Mouse (Mus musculus): ENCODE measurements around the gene Mrpl22. TPM values are rescaled to one million over a fixed set of nuclear protein-coding genes. Genes with fewer than 3 reads are reported as not detected.
A peak's percentile ranks its signal among the peaks of the same experiment; 100 is the strongest.
"Not testable (repeated sequence)": the region's sequence is repeated elsewhere in the genome, so short reads cannot be mapped to it uniquely, and the experiment has no call there.

Gene Mrpl22
- 10 to 100 TPM; 32.7 to 38.3 TPM for total RNA-seq (2021)

DNA sequence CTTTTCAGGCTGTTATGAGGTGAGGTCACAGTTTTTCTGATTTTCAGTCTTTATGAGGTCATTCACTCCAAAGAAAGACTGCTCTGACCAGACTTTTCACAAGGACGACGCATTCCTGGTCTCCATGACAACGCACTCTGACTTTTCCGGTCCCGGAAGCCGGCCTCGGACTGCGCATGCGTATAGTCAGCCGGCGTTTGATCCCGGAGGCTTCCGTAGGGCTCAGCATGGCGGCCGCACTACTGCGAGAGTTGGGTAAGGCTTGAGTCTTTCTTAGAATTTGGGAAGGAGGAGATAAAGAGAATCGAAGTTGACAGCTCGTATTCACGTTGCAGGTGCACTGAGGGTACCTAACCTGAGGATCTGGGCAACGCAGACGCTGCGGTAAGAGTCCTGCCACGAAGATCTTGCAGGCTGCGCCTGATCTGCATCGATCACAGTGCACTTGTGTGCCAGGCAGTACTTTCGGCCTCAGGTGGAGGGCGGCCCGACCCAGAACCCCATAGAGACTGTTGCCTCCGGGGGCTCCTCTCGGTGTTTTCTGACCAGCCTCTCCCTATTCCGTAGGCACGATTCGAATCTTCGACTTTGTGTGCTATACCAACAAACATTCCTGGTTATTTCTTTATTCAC lies at the start of gene Mrpl22:
TSS of gene Mrpl22 (plus strand) at position 203 of the 633 bp plus-strand sequence.
- peak; percentile 92 to 94 for DNase-seq

DNA sequence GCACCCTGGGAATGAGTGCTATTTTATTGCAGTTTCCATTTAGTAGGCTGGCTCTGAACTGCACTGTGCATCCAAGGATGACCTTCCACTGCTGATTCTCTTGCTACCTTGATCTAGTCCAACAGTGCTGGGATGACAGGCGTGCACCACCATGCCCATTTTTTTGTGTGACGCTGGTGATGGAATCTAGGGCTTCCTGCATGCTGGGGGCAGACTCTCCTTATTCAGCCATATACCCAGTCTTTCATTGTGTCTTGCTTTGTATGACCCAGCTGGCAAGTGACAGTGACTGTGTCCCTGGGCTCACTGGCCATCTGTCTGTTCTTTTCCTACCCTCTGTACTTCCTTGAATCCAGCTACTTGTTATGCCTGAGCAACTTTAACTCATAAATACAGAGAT lies 47.8 kb upstream of the Mrpl22 start:
- no peak for DNase-seq

DNA sequence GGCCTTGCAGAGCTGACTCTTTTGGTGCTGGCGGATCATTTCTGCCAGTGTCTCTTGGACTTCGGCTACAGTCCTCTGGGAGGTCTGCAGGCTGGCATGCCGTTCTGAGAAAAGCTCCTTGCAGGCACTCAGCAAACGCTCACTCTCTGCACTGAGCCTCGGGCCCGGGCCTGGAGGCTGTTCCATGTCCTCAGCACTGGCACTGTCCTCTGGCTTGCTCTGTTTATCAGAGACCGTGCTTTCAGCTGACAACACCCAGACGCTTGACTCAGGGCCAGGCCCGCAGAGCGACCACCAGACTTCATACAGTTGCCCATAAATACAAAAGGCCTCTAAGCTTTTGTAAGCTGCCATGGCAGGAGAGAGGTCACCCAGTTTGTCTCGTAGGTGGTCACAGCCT lies 46.4 kb upstream of the Mrpl22 start:
- no peak for DNase-seq

DNA sequence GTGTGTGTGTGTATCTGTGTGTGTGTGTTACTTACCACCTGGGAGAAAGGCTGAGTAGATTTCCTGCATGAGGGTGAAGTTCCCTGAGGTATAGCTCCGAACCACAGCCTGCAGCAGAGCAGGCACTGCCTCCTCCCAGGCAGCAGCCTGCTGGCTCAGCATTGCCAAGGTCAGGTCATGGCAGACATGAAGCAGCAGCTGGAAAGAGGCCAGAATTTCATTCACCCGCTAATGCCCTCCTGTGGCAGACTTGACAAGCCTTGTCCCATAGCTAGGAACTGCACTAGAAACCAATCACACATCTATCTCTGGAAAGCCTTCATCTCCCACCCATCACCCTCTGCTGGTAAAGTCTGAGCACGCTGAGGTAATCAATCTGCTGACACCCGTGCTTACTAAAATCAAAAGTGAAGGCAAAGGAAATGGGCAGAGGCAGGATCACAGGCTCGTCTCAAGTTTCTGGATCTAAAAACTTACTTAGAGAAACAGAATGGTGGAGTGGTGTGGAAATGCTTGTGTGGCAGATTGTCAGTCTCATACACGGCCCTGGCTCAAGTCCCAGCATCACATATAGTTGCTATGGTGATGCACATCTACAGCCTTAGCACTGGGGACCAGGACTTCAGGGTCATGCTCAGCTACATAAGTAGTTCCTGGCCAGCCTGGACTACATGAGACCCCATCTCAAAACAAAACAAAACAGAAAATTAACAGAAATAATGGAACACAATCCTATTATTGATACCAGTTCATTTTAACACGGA lies 44.9 kb upstream of the Mrpl22 start:
- peak in 1 of 2 experiments; percentile 16 for DNase-seq

DNA sequence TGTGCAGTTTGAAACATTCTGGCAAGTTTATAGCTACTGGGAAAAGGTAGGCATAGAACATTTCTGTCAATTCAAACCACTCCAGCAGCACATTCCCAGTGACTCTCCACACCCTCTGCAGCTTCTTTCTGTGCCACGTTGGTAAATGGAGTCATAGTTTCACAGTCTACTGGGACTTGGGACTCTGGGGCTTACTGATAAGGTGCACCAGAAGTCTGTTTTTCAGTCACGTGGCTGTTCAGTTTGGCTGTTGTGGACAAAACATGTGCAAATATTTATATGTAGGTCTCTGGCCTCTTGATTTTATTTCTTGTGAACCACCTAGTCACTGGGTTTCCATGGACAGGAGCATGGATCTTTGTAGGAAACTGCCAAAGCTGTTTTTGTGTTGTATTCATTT lies 43.9 kb upstream of the Mrpl22 start:
- DNase-seq = no peak

DNA sequence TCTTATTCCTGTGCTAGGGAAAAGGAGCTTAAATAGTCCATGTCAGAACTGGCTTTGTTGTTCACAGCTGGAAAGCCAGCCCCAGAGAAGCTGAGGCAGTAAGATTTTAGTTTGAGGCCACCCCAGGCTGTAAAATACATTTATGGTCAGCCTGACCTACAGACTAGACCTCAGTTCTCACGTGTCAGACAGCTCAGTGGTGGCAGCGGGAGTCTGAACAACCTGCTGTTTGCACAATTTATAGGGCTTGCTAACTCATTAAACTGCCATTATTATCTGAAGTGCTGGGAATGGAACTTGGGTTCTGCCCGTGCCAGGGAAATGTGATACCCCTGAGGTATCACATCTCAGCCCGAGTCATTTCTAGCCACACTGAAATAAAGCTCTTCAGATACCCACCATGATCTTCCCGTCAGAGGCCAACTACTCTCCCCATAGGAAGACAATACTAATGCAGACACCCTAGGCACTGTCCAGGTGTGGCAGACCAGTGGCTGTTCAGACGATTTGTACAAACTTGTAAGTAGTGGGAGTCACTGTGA lies 42.1 kb upstream of the Mrpl22 start:
- no peak for DNase-seq

DNA sequence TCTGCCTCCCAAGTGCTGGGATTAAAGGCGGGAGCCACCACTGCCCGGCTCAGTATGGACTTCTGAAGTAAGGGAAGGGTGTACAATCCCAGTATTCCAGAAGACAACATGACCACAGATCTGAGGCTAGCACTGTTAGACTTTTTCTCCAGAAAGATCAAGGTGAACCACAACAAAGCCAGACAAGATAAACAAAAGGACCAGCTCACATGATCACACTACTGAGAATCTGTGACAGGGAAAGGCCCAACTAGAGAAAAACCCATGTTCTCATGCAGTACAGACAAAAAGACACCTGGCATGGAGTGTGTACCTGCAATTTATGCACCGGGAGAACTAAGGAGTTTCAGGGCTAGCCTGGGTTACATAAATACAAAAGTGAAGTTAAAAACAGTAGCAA lies 39.4 kb upstream of the Mrpl22 start:
- DNase-seq = no peak

DNA sequence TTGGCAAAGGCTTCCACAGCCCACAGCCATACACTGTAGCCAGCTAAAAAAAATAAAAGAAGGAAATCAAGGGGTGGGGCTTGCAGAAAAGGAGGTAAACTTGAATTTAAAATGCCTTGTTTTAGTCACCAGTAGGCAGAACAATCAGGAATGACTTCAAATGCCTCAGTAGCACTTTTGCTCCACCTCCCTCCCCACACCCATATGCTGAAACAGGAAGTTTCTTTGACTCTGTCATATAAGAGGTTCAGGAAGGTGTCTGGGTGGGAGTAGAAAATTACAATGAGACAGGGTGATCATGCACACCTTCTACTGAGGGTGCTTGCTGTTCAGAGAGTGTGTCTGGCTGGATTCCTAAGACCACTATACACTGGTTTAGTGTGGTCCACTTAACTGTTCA lies 36.6 kb upstream of the Mrpl22 start:
- no peak for DNase-seq

DNA sequence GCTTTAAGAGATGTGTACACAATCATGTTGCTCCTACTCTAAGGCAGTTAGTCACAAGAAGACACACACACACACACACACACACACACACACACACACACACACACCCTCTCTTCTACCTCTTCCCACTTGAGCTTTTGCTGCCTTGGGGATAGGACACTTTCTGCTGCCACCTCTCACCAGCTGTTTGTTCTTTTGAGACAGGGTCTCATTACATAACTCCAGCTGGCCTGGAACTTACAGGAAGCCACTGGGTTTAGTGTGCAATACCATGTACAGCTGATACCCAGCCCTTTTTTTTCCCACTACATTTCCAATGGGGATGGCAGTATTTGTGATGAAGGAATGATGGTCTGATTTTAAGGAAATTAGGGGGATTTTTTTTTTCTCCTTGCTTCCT lies 36.2 kb upstream of the Mrpl22 start:
- no peak for DNase-seq

DNA sequence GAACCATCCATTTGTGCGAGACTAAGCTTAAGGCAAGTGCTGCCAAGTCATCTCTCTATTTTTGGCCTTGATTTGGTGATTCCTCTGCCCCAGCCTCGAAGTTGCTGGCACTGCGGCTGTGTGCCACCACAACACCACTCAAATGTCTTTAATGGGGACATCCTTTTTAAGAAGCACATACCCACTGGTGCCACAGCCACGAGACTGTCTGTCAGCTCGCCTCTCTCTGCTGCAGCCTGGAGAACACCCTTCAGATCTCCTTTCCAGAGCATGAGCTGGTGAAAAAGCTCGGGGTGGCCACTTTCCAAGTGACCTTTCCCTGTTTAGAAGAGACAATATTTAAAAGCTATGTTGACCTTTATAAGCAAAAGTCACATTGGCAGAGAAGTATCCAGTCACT lies 34.8 kb upstream of the Mrpl22 start:
- no peak for DNase-seq

DNA sequence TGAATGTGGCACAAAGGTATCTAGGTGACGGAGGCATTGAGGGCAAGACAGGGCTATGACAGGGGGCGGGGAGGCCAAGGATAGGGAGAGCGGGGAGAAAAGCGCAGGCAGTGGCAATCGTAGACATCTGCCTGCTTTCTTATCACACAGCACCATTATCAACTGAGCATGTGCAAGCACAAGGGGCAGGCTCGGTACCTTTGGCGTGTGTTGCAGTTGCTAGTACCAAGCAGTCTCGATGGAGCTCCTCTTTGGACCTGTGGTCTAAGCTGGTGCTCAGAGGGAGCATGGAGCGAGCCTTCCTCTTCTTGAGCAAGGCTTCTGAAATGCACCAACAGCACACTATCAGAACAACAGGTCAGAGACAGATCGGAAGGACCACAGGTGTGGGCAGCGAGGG lies 32.6 kb upstream of the Mrpl22 start:
- no peak for DNase-seq

DNA sequence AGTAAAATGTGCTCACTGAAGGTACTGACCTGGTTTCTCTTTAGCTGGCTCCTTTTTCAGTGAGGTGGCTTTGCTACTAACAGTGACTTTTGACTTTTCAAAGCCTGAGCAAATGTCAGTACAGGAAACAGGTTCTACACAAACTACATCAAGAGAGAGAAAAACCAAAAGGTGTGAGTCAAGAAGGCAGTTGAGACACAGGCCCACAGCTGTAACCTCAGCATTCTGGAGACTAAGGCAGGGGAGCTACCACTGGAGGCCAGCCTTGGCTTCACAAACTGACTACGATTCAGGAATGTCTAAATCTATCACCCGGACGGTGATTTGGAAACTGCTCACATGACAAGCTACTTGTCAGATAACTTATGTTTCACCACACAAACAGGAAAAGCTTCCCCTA lies 32.0 kb upstream of the Mrpl22 start:
- no peak for DNase-seq

DNA sequence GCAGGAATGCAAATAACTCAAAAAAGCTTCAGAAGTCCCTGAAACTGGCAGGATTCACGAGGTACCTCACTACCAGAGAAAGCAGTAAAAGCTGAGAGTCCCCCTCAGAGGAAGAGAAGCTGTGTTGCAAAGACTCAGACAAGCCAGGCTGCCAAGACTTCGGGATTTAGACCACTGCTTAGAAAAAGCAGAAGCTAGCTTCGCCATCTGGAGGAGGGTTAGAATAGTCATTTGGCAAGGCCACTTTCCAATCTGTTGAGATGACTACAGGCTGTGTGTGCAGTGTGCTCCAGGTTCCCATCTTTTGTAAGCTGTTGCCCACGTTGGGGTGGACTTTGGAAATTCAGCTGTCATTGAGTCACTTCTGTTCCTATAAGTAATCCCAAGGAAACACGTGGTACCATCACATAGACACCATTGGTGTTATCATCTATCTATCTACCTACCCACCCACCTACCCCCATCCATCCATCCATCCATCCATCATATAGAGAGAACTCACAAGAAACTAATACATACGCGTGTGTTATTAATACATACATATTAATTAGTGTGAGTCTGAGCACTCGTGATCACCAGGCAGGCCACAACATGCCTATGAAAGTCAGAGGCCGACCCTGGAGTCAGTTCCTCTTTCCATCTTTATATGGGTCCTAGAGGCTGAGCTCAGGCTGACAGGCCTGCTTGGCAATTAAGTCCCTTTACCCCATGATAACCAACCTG lies 27.6 kb upstream of the Mrpl22 start:
- DNase-seq = peak; percentile 12 to 22

DNA sequence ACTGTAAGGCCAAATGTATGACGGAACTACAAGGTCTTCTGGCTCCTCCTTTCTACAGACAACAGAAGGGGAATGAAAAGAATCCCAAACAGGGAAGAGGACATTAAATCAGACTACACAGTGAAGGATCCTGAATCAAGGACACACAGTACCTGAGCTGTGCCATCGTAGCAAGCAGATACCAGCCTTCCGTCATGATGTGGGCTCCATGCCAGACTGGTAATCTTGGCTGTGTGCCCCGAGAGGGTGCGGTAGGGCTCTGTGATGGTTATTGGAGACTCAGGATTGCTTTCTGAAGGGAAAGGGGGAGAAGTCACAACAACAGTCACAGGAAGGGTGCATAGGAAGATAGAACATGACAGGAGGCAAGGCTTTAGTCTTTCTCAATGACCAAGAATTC lies 25.2 kb upstream of the Mrpl22 start:
- DNase-seq = no peak

DNA sequence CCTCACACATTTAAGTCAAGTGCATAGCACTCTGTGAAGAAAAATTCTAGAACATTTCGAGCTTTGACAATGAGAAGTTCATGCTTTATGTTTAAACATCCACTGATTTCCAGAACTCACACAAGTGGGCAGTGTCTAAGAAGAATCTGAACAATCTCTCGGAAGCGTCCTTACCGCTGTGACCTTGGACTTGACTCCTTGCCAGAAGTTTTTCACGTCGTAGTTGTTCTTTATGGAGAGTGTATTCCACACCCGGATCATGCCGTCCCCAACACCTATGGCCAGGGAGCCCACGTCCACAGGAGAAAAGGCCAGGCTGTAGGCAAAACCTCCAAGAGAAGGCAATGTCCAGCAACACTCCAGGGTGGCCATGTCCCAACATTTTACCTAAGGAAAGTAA lies 16.0 kb upstream of the Mrpl22 start:
- DNase-seq = no peak

DNA sequence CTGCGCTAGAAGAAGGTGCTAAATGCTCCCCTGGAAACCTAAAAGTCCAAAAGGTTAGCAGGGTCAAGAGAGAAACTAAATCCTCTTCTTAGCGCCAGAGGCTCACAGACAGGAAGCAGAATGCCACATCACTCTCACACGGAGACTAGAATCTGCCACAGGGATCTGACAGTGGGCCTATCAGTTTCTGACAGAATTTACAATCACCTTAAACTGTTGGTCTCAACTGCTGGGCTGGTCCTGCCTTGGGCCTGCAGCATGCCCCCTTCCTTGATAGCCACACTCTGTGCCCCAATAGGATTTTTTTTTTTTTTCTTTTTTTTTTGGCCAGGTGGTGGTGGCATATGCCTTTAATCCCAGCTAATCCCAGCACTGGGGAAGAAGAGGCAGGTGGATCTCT lies 14.6 kb upstream of the Mrpl22 start:
- no peak for DNase-seq

DNA sequence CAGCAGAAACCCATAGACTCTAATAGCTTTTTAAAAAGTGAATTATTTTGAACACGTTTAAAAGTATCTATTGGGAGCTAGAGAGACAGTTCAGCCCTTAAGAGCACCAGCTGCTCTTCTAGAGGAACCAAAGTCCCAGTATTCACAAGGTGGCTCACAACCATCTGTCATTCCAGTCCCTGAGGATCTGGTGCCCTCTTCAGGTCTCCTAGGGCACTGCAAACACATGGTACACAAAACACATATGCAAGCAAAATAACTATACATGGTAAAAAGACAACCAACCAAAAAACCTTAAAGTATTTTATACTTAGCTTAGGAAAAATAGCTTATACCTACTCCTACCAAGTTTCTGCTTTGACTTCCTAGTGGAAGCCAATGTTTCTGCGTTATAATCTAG lies 6.4 kb upstream of the Mrpl22 start:
- DNase-seq = no peak

DNA sequence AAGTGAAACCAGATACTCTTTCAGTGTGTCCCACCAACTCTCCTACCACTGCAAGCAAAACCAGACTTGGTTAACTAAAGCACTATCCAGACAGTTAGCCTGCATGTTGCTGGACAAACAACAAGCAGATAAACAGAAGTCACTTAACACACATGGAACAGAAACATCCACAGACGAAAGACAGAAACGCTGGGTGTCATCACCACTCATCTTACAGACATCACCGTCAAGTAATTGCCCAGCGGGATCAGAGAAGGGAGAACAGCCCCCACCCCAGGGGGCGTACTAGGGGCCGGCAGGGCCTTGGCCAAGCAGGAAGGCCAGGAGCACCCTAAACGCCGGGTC lies 3.7 kb upstream of the Mrpl22 start:
- DNase-seq = no peak

DNA sequence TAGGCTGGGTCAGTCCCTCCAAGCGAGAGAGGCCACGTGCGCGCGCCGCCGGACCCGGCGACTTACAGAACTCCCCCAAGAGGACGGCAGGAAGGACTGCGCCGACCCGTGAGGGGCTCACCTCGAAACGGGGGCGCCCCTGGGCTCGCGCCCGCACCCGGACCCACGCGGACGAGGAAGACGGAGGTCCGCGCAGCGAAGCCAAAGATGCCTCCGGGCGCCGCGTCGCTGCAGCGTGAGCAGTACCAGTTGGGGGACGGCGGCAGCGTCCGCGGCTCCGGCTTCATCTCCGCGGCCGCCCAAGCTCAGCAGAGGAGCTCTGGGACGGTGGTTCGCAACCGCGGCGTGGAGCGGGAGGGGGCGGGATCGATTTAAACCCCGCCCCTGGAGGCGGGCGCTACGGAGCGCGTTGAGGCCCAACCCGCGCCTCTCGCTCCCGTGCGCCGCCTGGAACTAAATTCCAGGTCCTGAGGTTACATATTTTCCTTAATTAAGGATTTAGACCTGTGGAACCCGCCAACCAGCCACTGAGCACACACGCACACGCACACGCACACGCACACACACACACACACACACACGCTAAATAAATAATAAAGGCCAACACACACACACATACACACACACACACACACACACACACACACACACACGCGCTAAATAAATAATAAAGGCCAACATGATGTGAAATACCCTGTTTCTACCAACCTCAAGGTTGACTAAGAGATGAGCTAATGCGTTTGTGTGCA lies 3.1 kb upstream of the Mrpl22 start, which contains the start of gene Gemin5:
TSS of gene Gemin5 (minus strand) at position 373 of the 749 bp plus-strand sequence.
- peak; percentile 84 for DNase-seq

DNA sequence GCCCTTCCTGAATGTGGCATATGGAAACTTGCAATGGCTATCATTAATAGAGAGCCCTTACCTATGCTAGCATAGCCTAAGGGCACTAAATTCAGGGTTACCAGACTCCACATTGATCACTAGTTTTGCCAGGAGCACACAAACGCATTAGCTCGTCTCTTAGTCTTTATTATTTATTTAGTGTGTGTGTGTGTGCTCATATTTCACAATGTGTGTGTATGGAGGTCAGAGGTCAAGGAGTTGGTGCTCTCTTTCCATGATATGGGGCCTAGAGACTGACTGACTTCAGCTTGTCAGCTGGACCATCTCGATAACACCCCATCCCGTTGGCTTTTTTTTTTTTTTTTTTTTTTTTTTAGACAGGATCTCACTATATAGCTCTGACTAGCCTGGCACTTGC lies 1.8 kb upstream of the Mrpl22 start:
- no peak for DNase-seq

DNA sequence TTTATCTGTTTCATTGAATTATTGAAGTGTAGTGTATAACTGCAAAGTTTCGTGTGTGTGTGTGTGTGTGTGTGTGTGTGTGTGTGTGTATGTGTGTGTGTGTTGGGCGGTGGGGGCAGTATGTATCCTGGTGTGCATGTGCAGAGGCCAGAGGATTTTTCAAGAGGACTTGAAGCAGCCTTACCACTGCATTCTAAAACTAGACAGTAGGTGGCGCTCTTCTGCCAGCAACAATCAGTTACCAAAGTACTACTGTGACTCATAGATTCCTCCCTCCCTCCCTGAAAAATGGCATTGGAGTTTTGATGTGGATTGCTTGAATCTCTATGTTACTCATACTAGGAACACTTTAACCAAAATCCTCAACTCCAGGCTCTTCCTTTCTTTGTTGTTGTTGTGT lies 8.1 kb downstream of the Mrpl22 start:
- DNase-seq = peak; percentile 55 to 66

DNA sequence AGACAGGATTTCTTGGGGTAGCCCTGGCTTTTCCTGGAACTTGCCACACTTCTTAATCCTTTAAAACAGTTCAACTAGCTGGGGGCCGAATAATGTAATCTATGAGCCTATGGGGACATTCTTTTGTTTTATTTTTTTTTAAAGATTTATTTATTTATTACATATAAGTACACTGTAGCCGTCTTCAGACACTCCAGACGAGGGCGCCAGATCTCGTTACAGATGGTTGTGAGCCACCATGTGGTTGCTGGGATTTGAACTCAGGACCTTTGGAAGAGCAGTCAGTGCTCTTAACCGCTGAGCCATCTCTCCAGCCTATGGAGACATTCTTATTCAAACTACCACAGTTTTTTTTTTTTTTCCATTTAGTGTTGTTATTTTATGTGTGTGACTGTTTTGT lies 8.5 kb downstream of the Mrpl22 start:
- not testable (repeated sequence) for DNase-seq

DNA sequence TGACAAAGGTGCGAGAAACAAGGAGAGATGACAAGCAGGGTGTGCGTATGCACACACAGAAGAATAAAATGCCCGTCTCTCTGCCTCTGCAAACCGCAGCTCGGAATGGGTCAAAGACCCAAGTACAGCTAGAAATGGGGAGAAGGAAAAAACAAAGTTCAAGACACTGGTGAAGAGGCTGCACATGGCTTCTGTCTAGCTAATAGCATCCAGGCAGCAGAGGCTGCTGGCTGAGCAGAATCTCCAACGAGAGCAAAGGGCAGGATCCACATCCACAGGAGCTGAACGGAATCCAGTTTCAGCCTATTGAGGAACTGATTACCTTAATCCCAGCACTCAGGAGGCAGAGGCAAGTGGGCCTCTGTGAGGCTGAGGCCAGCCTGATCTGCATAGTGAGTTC lies 9.3 kb downstream of the Mrpl22 start:
- no peak for DNase-seq
